Mouse (Mus musculus) gastrocnemius, postnatal 14 days (tissue): ENCODE results near the gene Noto. TPM values are rescaled to one million over a fixed set of nuclear protein-coding genes. Genes with fewer than 3 reads are reported as not detected.
"Not testable (repeated sequence)": the region's sequence is repeated elsewhere in the genome, so short reads cannot be mapped to it uniquely, and the experiment has no call there.

Experiments used
- DNase-seq: peaks from one replicate; pipeline ENCODE4 v3.0.0; 2021; ENCODE audit warnings: mixed read lengths
- intact Hi-C: fragments of 180-260 bp; cut with DNase I; formaldehyde crosslinking; loops from one replicate; pipeline ENCODE4 v1.15.1; 2025; ENCODE audit warnings: low total_unique reads
- total RNA-seq, 2 experiments: library from RNA; stranded (reverse); gene quantifications; 2 replicates each; pipeline ENCODE4 v1.2.3; 2021

The Noto gene
- total RNA-seq, 2 experiments from 2014 or later: not detected

DNA sequence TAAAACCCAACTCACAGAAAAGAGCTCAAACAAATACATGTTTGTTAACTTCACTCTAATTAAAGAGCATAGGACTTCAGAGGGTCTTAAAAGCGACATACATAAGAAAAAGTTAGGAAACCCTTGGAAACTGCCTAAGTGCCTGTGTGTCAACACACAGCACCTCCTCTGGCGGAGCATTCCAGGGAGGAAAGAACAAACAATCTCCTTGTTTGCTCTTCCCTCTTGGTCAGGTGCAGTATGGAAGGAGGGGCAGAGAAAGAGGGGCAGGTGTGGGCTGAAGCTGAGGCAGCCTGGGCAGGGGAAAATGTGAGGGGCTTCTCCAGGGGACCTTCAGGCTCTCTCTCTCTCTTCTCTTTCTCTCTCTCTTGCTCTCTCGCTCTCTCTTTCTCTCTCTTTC is 7.9 kb upstream of the Noto start:
- intact Hi-C loops: no loop called here
- DNase-seq: no peak

DNA sequence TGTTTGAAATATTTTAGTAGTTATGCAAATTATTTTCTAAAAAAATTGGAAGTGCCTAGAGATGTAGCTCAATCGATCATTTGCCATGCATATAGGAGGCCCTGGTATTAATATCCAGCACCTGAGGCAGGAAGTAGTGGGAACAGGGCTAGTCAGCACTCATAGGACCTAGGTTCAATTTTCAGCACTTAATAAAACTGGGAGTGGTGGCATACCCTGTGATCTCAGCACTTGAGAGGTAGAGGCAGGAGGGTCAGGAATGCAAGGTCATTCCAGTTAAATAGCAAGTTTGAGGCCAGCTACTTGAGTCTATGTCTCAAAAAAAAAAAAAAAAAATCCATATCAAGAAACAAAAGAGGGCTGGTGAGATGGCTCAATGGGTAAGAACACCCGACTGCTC is 4.5 kb upstream of the Noto start:
- no peak for DNase-seq
- intact Hi-C loops: no loop called here

GRCm38 (mm10) chr6:85431274-85431841 is 7.7 kb downstream of the Noto start:
- DNase-seq: no peak
- intact Hi-C loops: no loop called here

DNA sequence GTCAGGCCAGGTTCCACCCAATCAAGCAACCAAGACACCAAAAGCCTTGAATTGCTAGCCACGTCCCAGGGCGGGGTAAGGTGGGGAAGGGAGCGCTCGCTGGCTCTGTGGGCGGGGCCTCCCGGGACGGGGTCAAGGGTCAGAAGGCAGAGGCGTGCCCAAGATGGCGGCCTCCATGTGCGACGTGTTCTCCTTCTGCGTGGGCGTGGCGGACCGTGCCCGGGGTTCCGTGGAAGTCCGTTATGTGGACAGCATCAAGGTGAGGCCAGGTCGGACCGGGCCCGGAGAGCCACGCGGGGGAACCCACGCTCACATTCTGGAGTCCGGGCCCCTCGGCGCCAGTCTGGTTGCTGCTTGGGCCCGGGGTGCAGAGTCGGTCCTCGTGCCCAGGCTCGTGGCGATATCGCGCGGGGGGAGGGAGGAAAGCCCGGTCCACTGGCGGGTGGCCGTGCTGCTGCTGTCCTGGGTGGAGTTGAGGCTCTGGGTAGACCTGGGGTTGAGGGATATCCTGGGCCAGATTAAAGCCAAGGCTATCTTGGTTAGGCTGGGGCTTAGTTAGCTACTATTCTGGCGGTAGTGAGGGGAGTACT is 8.3 kb downstream of the Noto start, which contains the start of gene Smyd5:
Gene Smyd5 (plus strand): TSS at position 148 of the 590 bp plus-strand sequence.
- DNase-seq: peak; percentile 87

DNA sequence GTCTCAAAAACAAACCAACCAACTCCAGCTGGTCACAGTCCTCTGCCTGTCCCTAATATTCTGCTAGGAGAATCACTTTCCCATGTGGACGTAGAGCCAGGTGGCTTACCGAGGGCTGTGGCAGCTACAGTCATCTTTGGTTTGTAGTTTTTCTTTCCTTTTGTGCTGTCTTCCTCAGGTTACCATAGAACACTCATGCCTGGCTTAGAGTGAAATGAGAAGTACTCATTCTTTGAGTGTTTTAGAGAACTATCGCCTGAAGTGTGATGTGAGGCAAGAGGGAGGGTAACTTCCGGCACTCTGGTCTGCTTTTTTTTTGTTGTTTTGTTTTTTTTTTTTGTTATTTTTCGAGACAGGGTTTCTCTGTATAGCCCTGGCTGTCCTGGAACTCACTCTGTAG is 10.2 kb downstream of the Noto start:
- no peak for DNase-seq
- intact Hi-C loops: no loop called here

More for the DNA sequence above, 8.3 kb downstream of the Noto start, which contains the start of gene Smyd5:
- intact Hi-C loops: no loop called here

- no peak for DNase-seq
- intact Hi-C loops: no loop called here
Observed at GRCm38 (mm10) chr6:85436204-85436603, 12.5 kb downstream of the Noto start.

GRCm38 (mm10) chr6:85436631-85437030 is 12.9 kb downstream of the Noto start:
- DNase-seq: no peak

GRCm38 (mm10) chr6:85441142-85441541 is 17.5 kb downstream of the Noto start:
- DNase-seq: no peak
- intact Hi-C loops: no loop called here

More at GRCm38 (mm10) chr6:85436631-85437030, 12.9 kb downstream of the Noto start:
- intact Hi-C loops: no loop called here

GRCm38 (mm10) chr6:85443488-85444233 is 20.0 kb downstream of the Noto start:
- no peak for DNase-seq
- intact Hi-C loops: no loop called here

DNA sequence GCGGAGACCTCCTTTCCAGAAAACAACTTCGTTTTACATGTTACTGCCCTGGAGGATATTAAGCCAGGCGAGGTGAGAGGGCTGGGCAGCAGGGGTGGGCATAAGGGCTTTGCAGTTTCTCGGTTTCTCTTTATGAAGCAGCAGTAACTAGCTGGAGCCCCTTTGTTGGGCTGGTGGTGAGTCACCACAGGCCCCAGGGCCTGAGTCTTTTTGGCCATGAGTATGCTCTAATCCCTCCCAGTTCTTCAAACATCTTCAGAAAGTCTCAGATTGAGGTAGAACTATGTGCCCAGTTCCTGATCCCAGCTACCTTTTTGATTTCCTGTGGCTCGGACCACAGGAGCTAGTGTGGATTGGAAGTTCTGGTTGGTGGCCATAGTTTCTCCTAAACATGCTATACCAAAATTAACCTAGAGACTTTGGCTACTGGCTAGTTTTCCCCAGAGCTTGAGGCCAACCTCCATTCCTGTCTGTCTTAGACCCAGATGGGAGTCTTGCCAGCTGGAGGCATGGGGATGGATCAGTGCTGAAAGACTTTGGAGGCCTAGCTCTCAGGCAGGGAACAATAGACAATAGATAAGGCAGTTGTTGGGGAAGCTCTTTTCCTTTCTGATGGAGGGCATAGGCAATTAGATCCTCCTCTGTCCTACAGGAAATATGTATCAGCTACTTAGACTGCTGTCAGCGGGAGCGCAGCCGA is 20.7 kb downstream of the Noto start:
- DNase-seq: no peak
- intact Hi-C loops: no loop called here

DNA sequence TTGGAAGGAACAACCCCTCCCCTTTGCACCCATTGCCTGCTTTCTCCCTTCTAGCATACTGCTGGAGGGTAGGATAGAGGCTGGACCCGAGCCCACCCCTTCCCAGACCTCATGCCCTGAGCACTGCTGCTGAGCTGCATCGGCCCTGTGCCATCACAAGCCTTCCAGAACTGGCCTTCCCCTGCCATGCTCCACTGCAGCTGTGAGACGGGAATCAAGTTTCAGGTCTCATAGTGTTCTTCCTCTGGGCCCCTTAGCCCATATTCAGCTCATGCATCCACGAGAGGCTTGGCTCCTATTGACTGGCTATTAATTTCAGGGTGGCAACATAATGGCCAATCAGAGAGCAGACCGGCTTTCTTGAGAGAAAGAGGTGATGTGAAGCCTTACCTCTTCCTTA is 21.6 kb downstream of the Noto start:
- DNase-seq: peak; percentile 42
- intact Hi-C loops: no loop called here

DNA sequence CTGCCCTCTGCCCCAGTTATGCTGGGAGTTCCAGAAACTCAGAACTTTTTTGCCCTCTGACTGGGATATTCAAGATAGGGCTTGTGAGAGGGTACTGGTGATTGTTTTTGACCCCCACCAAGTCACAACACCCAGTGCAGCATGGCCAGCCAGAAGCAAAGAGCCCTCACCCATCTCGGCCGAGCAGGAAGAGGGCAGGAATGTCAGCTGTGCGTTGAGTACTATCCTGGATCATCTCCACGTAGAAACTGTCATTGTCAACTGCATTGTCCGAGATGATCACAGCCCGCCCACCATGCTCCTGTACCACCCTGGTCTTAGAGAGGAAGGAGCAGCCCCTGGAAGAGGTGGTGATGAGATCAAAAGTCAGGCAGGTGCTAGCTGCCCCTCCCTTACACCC is 23.7 kb downstream of the Noto start:
- no peak for DNase-seq
- intact Hi-C loops: no loop called here

- DNase-seq, intact Hi-C loops: not testable (repeated sequence)
Observed at GRCm38 (mm10) chr6:85450140-85450539, 26.5 kb downstream of the Noto start.

DNA sequence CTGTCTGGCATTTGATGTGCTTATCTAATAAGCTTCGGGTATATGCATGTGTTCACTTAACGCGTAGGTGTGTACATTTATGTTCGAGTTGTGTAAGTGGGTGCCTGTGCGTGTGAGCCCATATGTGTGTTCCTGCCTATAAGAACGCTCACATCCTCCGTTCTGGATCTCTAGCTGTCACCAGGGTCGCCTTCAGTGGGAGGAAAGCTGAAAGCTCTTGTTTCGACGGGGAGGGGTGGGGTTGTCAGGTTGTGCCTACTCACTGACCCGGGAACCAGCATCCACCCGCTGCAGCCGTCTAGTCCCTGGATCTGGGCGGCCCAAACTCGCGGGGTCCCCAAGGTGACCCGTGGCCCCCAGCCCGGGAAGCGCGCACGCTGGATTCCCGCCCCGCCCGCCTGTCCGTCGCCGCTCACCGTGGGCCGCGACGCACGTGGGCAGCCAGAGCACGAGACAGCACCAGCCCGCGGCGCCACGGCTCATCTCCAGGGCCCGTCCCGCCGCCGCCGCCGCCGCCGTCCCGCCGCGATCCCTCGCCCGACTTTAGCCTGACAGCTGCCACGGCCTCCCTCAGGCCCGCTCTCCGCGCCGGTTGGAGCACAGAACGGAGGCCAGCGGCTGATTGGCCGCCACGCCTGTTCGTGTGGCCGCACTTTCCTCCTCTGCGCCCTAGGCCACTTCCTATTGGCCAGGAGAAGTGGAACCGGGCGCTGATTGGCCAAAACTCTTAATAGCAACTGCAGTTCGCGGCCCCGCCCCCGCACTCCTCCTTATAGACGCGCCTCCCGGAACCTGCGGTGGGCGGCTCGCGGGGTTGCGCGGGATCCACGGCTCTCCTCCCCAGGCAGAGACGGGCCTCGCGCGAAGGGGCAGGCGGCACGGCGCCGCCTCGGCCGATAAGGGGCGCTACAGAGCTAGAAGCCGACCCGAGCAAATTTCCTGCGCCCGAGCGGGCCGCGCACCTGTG is 27.3 kb downstream of the Noto start, which contains the start of gene Cct7:
Gene Cct7 (plus strand): TSS at position 818 of the 967 bp plus-strand sequence.
- intact Hi-C loops: no loop called here

GRCm38 (mm10) chr6:85451664-85452410 is 28.2 kb downstream of the Noto start, which contains the start of gene Pradc1:
Pradc1 (minus strand) TSS chr6:85451970.
- DNase-seq: peak; percentile 98
- intact Hi-C loops: no loop called here

More for the DNA sequence above, 27.3 kb downstream of the Noto start, which contains the start of gene Cct7:
- DNase-seq: peak; percentile 99

- intact Hi-C loops: no loop called here
- no peak for DNase-seq
Observed at GRCm38 (mm10) chr6:85452411-85452665, 28.7 kb downstream of the Noto start.

DNA sequence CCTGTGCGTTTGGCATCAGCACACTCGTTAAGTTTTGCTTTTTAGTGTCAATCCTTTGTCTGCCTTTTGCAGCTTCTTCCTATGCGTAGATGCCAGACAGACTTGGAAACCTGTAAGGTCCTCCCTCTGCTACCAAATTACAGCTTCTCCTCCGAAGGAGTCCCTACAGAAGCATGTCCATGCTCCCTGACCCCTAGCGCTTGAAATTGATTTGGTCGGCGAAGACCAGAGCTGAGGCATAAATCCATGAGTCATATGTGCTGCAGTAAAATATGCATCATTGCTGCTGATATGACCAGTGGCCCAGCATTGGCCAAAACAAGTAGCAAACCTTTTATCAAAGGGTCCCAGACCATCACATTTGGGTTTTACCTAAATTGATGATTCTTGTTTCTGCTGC is 29.1 kb downstream of the Noto start:
- intact Hi-C loops: no loop called here
- no peak for DNase-seq

- intact Hi-C loops: no loop called here
- DNase-seq: no peak
Observed at GRCm38 (mm10) chr6:85459621-85460020, 35.9 kb downstream of the Noto start.
